Mouse (Mus musculus) limb, embryonic 14.5 days (tissue): ENCODE results near the gene Gcc2. TPM values are rescaled to one million over a fixed set of nuclear protein-coding genes. Genes with fewer than 3 reads are reported as not detected.
"Not testable (repeated sequence)": the region's sequence is repeated elsewhere in the genome, so short reads cannot be mapped to it uniquely, and the experiment has no call there.

Experiments used
- ATAC-seq: fragments of 200-750 bp; cut with Nextera tagmentation; 2 replicates; pipeline ENCODE4 v1.8.0; 2017; ENCODE audit warnings: low read depth, moderate number of reproducible peaks, moderate TSS enrichment; ENCODE audit not compliant: low FRiP score
- DNase-seq: peaks from one replicate; pipeline ENCODE4 v3.0.0-alpha.2; 2015; ENCODE audit warnings: low spot score
- H3K27ac ChIP-seq: fragments of 300-500 bp; sonication (generic); replicated peaks from 2 replicates; pipeline ENCODE4 v1.5.1; 2014; ENCODE audit warnings: low read depth, mild to moderate bottlenecking, low read length, moderate library complexity, mixed read lengths
- H3K27me3 ChIP-seq: fragments of 300-500 bp; sonication (generic); 2 replicates; pipeline ENCODE4 v1.6.1; 2014; ENCODE audit warnings: low read length, mixed read lengths; ENCODE audit not compliant: control insufficient read depth, insufficient read depth
- H3K36me3 ChIP-seq: fragments of 300-500 bp; sonication (generic); 2 replicates; pipeline ENCODE4 v1.6.1; 2014; ENCODE audit warnings: mild to moderate bottlenecking, low read length, moderate library complexity, mixed read lengths; ENCODE audit not compliant: control insufficient read depth, insufficient read depth
- H3K4me1 ChIP-seq: fragments of 300-500 bp; sonication (generic); 2 replicates; pipeline ENCODE4 v1.6.1; 2014; ENCODE audit warnings: antibody characterized with exemption, low read length, mixed read lengths; ENCODE audit not compliant: control insufficient read depth, insufficient read depth
- H3K4me2 ChIP-seq: fragments of 300-500 bp; sonication (generic); replicated peaks from 2 replicates; pipeline ENCODE4 v1.6.1; 2014; ENCODE audit warnings: low read depth, mild to moderate bottlenecking, low read length, moderate library complexity; ENCODE audit not compliant: severe bottlenecking
- H3K4me3 ChIP-seq: fragments of 300-500 bp; sonication (generic); replicated peaks from 2 replicates; pipeline ENCODE4 v1.5.1; 2014; ENCODE audit warnings: low read length
- H3K9ac ChIP-seq: fragments of 300-500 bp; sonication (generic); 2 replicates; pipeline ENCODE4 v1.6.1; 2014; ENCODE audit warnings: mild to moderate bottlenecking, low read depth, low read length, moderate library complexity; ENCODE audit not compliant: severe bottlenecking
- H3K9me3 ChIP-seq: fragments of 300-500 bp; sonication (generic); 2 replicates; pipeline ENCODE4 v1.6.1; 2016; ENCODE audit warnings: low read length; ENCODE audit not compliant: control insufficient read depth
- POLR2A ChIP-seq: fragments of 200-500 bp; IDR thresholded peaks from 2 replicates; pipeline ENCODE4 v1.8.0; 2012; ENCODE audit warnings: inconsistent platforms, mild to moderate bottlenecking, moderate library complexity, borderline replicate concordance; ENCODE audit not compliant: insufficient read depth, insufficient read length; ENCODE audit errors: extremely low read depth
- WGBS: fragments of 180-500 bp; shearing (Covaris S2); extraction: QIAGEN DNeasy Blood & Tissue Kit; methylation state at CpG from one replicate; pipeline ENCODE4 v1.1.7; 2014; 5-methylcytosine and 5-hydroxymethylcytosine counted together
- polyA plus RNA-seq, 2 experiments: library from polyadenylated mRNA; depleted of rRNA in 1 of 2; stranded (reverse) in 1 of 2; unstranded in 1 of 2; fragments of >200 nt; fragmentation: Nextera tagmentation in 1 of 2; extraction: Ambion mirVana in 1 of 2; gene quantifications; 2 replicates each; pipeline versions ENCODE4 v1.2.1 to v1.2.3; 2012 to 2014

Gcc2 gene
- polyA plus RNA-seq, 2 experiments: 29.3 to 42.5 TPM

GRCm38 (mm10) chr10:58331741-58332140 is 76.4 kb downstream of the Gcc2 start:
- no peak overlapping the region for H3K4me3 ChIP-seq
- H3K36me3 ChIP-seq: no peaks in the 10 kb centered on the region
- H3K27me3 ChIP-seq: no peaks in the 10 kb centered on the region
- TF ChIP-seq POLR2A: no peak
- no peak overlapping the region for H3K27ac ChIP-seq
- no peaks in the 10 kb centered on the region for H3K9me3 ChIP-seq
- ATAC-seq: no peak
- no peak overlapping the region for H3K4me2 ChIP-seq
- no peak overlapping the region for H3K9ac ChIP-seq
- no peak for DNase-seq
- no peaks in the 10 kb centered on the region for H3K4me1 ChIP-seq

GRCm38 (mm10) chr10:58333414-58333813 is 78.1 kb downstream of the Gcc2 start:
- Histone ChIP-seq H3K9me3 (no peaks in the 10 kb centered on the region), H3K36me3 (no peaks in the 10 kb centered on the region; the same call in 1 of the 2 replicates), H3K9ac (no peak overlapping the region), H3K27ac (no peak overlapping the region), H3K27me3 (no peaks in the 10 kb centered on the region), H3K4me3 (no peak overlapping the region), H3K4me2 (no peak overlapping the region), H3K4me1 (no peaks in the 10 kb centered on the region)
- TF ChIP-seq POLR2A: no peak
- WGBS: 89% methylated on average over 5 of the region's 5 CpGs
- DNase-seq: no peak
- no peak for ATAC-seq

GRCm38 (mm10) chr10:58336156-58336555 is 80.9 kb downstream of the Gcc2 start:
- 0 out of 2 replicates have a peak, but pooled peaks cover 1% of the 10 kb centered on the region for H3K4me1 ChIP-seq
- H3K4me3 ChIP-seq: no peak overlapping the region
- no peak overlapping the region for H3K4me2 ChIP-seq
- no peak overlapping the region for H3K9ac ChIP-seq
- no peak for TF ChIP-seq POLR2A
- no peaks in the 10 kb centered on the region; the same call in none of the 2 replicates for H3K36me3 ChIP-seq
- ATAC-seq: no peak
- H3K27me3 ChIP-seq: no peaks in the 10 kb centered on the region
- H3K9me3 ChIP-seq: no peaks in the 10 kb centered on the region
- WGBS: 96% methylated on average over 1 of the region's 1 CpGs
- no peak for DNase-seq
- H3K27ac ChIP-seq: no peak overlapping the region

- not testable (repeated sequence) for H3K9ac ChIP-seq, H3K4me1 ChIP-seq, H3K4me3 ChIP-seq, H3K36me3 ChIP-seq, H3K27me3 ChIP-seq, H3K9me3 ChIP-seq, H3K27ac ChIP-seq, DNase-seq, H3K4me2 ChIP-seq, ATAC-seq
- 92% methylated on average over 4 of the region's 4 CpGs for WGBS
Measured at GRCm38 (mm10) chr10:58337091-58337490, 81.8 kb downstream of the Gcc2 start.

GRCm38 (mm10) chr10:58338590-58338989 is 83.3 kb downstream of the Gcc2 start:
- H3K9ac ChIP-seq: no peak overlapping the region
- TF ChIP-seq POLR2A: no peak
- H3K9me3 ChIP-seq: no peaks in the 10 kb centered on the region
- no peaks in the 10 kb centered on the region for H3K27me3 ChIP-seq
- no peak overlapping the region for H3K27ac ChIP-seq
- ATAC-seq (no peak), DNase-seq (no peak)
- H3K4me1 ChIP-seq: peaks cover 8% of the 10 kb centered on the region; the same call in 1 of the 2 replicates
- no peak overlapping the region for H3K4me3 ChIP-seq
- no peaks in the 10 kb centered on the region; the same call in none of the 2 replicates for H3K36me3 ChIP-seq
- 81% methylated on average over 1 of the region's 1 CpGs for WGBS
- no peak overlapping the region for H3K4me2 ChIP-seq

GRCm38 (mm10) chr10:58341685-58342084 is 86.4 kb downstream of the Gcc2 start:
- WGBS: 37% methylated on average over 2 of the region's 2 CpGs
- DNase-seq: no peak
- H3K4me1 ChIP-seq: peaks cover 8% of the 10 kb centered on the region; the same call in 1 of the 2 replicates
- H3K9ac ChIP-seq: no peak overlapping the region
- peak; percentile 53; the same call in 1 of the 2 replicates for ATAC-seq
- H3K27ac ChIP-seq: peak overlapping the region; percentile 46; the same call in 1 of the 2 replicates
- H3K4me3 ChIP-seq: no peak overlapping the region
- H3K36me3 ChIP-seq: no peaks in the 10 kb centered on the region; the same call in none of the 2 replicates
- no peaks in the 10 kb centered on the region for H3K27me3 ChIP-seq
- no peak overlapping the region for H3K4me2 ChIP-seq
- TF ChIP-seq POLR2A: no peak
- no peaks in the 10 kb centered on the region for H3K9me3 ChIP-seq
